ENCODE assay signal across 16 mouse cellular contexts in the genomic region with DNA sequence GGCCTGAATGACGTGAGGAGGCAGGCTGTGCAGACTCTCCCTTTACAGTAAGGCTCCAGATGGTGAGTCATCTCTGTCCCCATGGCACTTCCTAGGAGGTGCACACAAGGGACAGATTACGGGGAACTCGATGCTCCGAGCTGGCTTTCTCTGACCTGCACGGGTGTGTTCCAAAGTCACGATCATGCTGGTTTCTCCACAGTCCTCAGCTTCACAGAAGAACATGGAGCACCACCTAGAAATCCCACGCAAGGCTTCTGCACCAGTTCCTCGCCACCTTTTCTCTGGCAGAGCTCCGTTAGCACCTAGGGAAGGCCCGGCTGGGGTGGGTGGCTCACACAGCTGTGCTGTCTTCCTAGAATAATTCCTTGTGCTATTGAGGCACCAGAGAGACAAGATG. TPM values are rescaled to one million over a fixed set of nuclear protein-coding genes. Genes with fewer than 3 reads are reported as not detected.
DNase-seq lines count a peak whose midpoint lies in the region; ATAC-seq and TF ChIP-seq lines count a peak whose summit lies in the region.
"Had no signal": no experiment of that assay in that cellular context is flagged by ENCODE, and none has a peak within 500 bp of the region (broad histone marks: within the 10 kb centered on the region; RNA-seq: fewer than 3 reads in every experiment).

No protein-coding gene starts in this region.

- intact Hi-C loops in left cerebral cortex, postnatal 4 days (cut with DNase I) = no loop called here

- H3K27ac ChIP-seq in bone marrow, adult 2 months (ENCODE audit: control insufficient read depth, insufficient read depth, low read depth, low read length, poor library complexity) = peak overlapping the region; percentile 81
- H3K27ac ChIP-seq in macrophage = peak overlapping the region; percentile 45
- H3K27ac ChIP-seq in kidney, embryonic 15.5 days = no peak overlapping the region
- H3K27ac ChIP-seq: embryonic facial prominence, embryonic 13.5 days; forebrain, embryonic 10.5 days had no signal

- no peak overlapping the region for H3K4me2 ChIP-seq in kidney, embryonic 15.5 days
- H3K4me2 ChIP-seq: embryonic facial prominence, embryonic 13.5 days had no signal

- H3K9me3 ChIP-seq in kidney, embryonic 15.5 days (replicated peaks) = no peaks in the 10 kb centered on the region
- H3K9me3 ChIP-seq: embryonic facial prominence, embryonic 13.5 days; forebrain, embryonic 10.5 days had no signal

- no peak overlapping the region for H3K9ac ChIP-seq in kidney, embryonic 15.5 days
- H3K9ac ChIP-seq: embryonic facial prominence, embryonic 13.5 days had no signal

- no peaks in the 10 kb centered on the region for H3K27me3 ChIP-seq in kidney, embryonic 15.5 days
- H3K27me3 ChIP-seq: embryonic facial prominence, embryonic 13.5 days had no signal

- 58% methylated on average over 10 of the region's 10 CpGs for WGBS in bone marrow, adult 2 months
- WGBS in macrophage (ENCODE audit: missing documents) = 54% methylated on average over 10 of the region's 10 CpGs
- 83% methylated on average over 10 of the region's 10 CpGs for WGBS in kidney, embryonic 15.5 days

- H3K4me1 ChIP-seq in bone marrow, adult 2 months (ENCODE audit: control insufficient read depth, insufficient read depth, low read length) = peaks cover 8% of the 10 kb centered on the region; the same call in 1 of the 2 replicates
- H3K4me1 ChIP-seq in kidney, embryonic 15.5 days = peaks cover 53% of the 10 kb centered on the region

- no peaks in the 10 kb centered on the region; the same call in 1 of the 2 replicates for H3K79me2 ChIP-seq in macrophage (ENCODE audit: inconsistent target)

- H3K4me3 ChIP-seq in bone marrow, adult 2 months (replicated peaks; ENCODE audit: control insufficient read depth, low read depth, low read length) = peak overlapping the region; percentile 42
- H3K4me3 ChIP-seq in macrophage (ENCODE audit: inconsistent target) = no peak overlapping the region
- H3K4me3 ChIP-seq in kidney, embryonic 15.5 days (replicated peaks) = no peak overlapping the region
- H3K4me3 ChIP-seq: embryonic facial prominence, embryonic 13.5 days; forebrain, embryonic 10.5 days had no signal

- no peak for ATAC-seq in kidney, embryonic 15.5 days (replicated peaks; ENCODE audit: low FRiP score)
- ATAC-seq: activated CD4-positive, CD25-positive, alpha-beta regulatory T cell, adult 4 months; hindbrain, embryonic 16.5 days had no signal

- peak; percentile 65 for DNase-seq in left cerebral cortex, adult 11 months (ENCODE audit: low spot score)
- no peak for DNase-seq in left cerebral cortex, postnatal 4 days
- DNase-seq in frontal cortex, postnatal 25 days (ENCODE audit: low spot score in 2 of 2) = peak; percentile 36 to 54
- no peak for DNase-seq in adrenal gland, postnatal 4 days (ENCODE audit: low spot score in 2 of 2)
- DNase-seq in thymus, postnatal 25 days = no peak
- DNase-seq: adrenal gland, postnatal 36 days; cerebellum, adult 11-12 months; heart, postnatal 14 days; kidney, adult 18-20 months had no signal

- no peak for TF ChIP-seq CTCF in bone marrow, adult 2 months (IDR thresholded peaks at IDR 0.05; ENCODE audit: control insufficient read depth, insufficient read depth, low read length)

- no peaks in the 10 kb centered on the region for H3K36me3 ChIP-seq in macrophage (ENCODE audit: inconsistent target)
- no peaks in the 10 kb centered on the region for H3K36me3 ChIP-seq in kidney, embryonic 15.5 days
- H3K36me3 ChIP-seq: embryonic facial prominence, embryonic 13.5 days; forebrain, embryonic 10.5 days had no signal

- no peak for TF ChIP-seq POLR2A in bone marrow, adult 2 months (IDR thresholded peaks at IDR 0.05; ENCODE audit: borderline replicate concordance, control insufficient read depth, low read depth, low read length)

RNA-seq across cellular contexts. Expression of a gene that starts 43.9 kb away (rescaled TPM):
- 1 to 10 TPM; 4.3 to 4.6 TPM for total RNA-seq in left cerebral cortex, postnatal 4 days (2021)
- polyA plus RNA-seq in bone marrow, adult 2 months (2011; ENCODE audit: insufficient read depth, insufficient read length, low replicate concordance, missing spikeins) = 5.5 and 7.7 TPM in 2 replicates
- 10 to 100 TPM; 16.8 to 61.0 (median 35.9) TPM for total RNA-seq in macrophage (2018; cell fraction: chromatin; rRNA removed)
- total RNA-seq in macrophage (2018; cell fraction: cytosol; rRNA removed) = 10 to 100 TPM in 10 of 26 experiments, 1 to 10 TPM in 16; 4.1 to 12.0 (median 8.7) TPM
- total RNA-seq in macrophage (2018; cell fraction: nucleus; rRNA removed) = 10 to 100 TPM in 25 of 26 experiments, 1 to 10 TPM in 1; 9.8 to 28.7 (median 19.2) TPM
- polyA plus RNA-seq in macrophage (2018) = 7.4 to 10.5 TPM (median 9.2 TPM) in 3 replicates
- polyA plus RNA-seq in kidney, embryonic 15.5 days (2015; fragmentation: Nextera tagmentation; extraction: Ambion mirVana) = 7.3 and 7.9 TPM in 2 replicates
- total RNA-seq in adrenal gland, postnatal 4 days (2021) = 10 to 100 TPM in 1 of 2 experiments, 1 to 10 TPM in 1; 7.3 to 10.1 TPM

Comparison
In these comparisons a context has a peak if more than half of its experiments do, and no peak if none do; other contexts are left out.
1. DNase-seq: peak in left cerebral cortex, adult 11 months (single experiment) and frontal cortex, postnatal 25 days (2 of 2); none in left cerebral cortex, postnatal 4 days (single experiment), adrenal gland, postnatal 4 days (0 of 2) and thymus, postnatal 25 days (single experiment).